Comparison of ENCODE assay signal across 17 mouse cellular contexts in the genomic region with DNA sequence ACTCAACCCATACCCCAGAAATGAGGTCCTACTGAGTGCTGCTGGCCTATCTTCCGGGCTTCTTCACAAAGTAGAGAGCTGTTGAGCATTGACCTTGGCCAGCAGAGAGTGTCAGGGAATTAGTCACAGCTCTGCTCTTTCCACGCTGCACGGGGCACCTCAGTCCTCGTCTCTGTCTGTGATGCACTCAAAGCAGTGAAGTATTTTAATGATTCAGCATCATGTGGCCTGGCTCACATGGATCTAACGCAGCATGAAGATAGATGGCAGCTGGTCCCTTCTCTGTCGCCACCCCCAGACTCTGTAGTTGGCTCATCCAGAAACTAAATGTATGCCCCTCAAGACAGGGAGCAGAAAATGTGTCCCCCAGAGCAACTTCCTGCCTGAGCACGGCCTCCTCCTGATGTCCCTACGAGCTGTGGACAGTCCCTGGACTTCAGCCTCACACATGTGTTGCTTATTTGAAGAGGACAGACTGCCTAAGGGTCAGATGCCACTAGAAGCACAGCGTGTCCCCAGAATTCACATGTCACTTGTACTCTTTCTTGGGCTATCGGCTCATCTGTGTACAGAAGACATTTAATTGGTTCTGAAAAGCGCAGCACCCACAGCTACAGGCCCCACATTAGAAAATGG.
DNase-seq lines count a peak whose midpoint lies in the region; ATAC-seq and TF ChIP-seq lines count a peak whose summit lies in the region.
"Had no signal": no experiment of that assay in that cellular context is flagged by ENCODE, and none has a peak within 500 bp of the region (broad histone marks: within the 10 kb centered on the region; RNA-seq: fewer than 3 reads in every experiment).

No protein-coding gene starts in this region.

- peaks cover 13% of the 10 kb centered on the region for H3K4me1 ChIP-seq in heart, embryonic 10.5 days
- H3K4me1 ChIP-seq in neural tube, embryonic 14.5 days (ENCODE audit: control insufficient read depth, insufficient read depth, low read length) = 0 out of 2 replicates have a peak, but pooled peaks cover 6% of the 10 kb centered on the region
- H3K4me1 ChIP-seq: lung, embryonic 15.5 days had no signal

- H3K27me3 ChIP-seq in heart, embryonic 10.5 days (ENCODE audit: insufficient read depth, poor library complexity, severe bottlenecking) = no peaks in the 10 kb centered on the region
- H3K27me3 ChIP-seq in Patski = no peaks in the 10 kb centered on the region
- H3K27me3 ChIP-seq in neural tube, embryonic 14.5 days (ENCODE audit: control insufficient read depth, insufficient read depth, low read length) = no peaks in the 10 kb centered on the region
- H3K27me3 ChIP-seq: lung, embryonic 15.5 days; midbrain, embryonic 15.5 days had no signal

- no peak for TF ChIP-seq CTCF in Patski (IDR thresholded peaks at IDR 0.05)

- peak overlapping the region; percentile 33; the same call in 1 of the 2 replicates for H3K27ac ChIP-seq in heart, embryonic 10.5 days
- H3K27ac ChIP-seq in neural tube, embryonic 14.5 days (ENCODE audit: low read depth, low read length) = no peak overlapping the region
- H3K27ac ChIP-seq: lung, embryonic 15.5 days; midbrain, embryonic 15.5 days; stomach, postnatal 0 days had no signal

- no peak for DNase-seq in heart, embryonic 10.5 days (ENCODE audit: low spot score)
- no peak for DNase-seq in heart, adult 11 months
- peak; percentile 27 for DNase-seq in lung, postnatal 36 days
- no peak for DNase-seq in lung, postnatal 4 days
- no peak for DNase-seq in Patski (ENCODE audit: low read depth, low spot score)
- DNase-seq in spleen, postnatal 36 days (ENCODE audit: low spot score in 2 of 2) = no peak
- DNase-seq: B cell, adult 2 months; cerebellum, postnatal 14 days; heart, postnatal 10 days; thymus, postnatal 25 days had no signal

- H3K36me3 ChIP-seq in heart, embryonic 10.5 days = no peaks in the 10 kb centered on the region
- no peaks in the 10 kb centered on the region for H3K36me3 ChIP-seq in neural tube, embryonic 14.5 days (ENCODE audit: control insufficient read depth, insufficient read depth, low read length)
- H3K36me3 ChIP-seq: lung, embryonic 15.5 days; midbrain, embryonic 15.5 days had no signal

- in situ Hi-C loops in Patski (cut with MboI; ENCODE audit: low pct_unique_long_range_greater_than_20kb) = no loop called here

- 72% methylated on average over 11 of the region's 11 CpGs for WGBS in heart, embryonic 10.5 days
- WGBS in neural tube, embryonic 14.5 days = 36% methylated on average over 11 of the region's 11 CpGs

- no peak overlapping the region for H3K4me3 ChIP-seq in heart, embryonic 10.5 days
- H3K4me3 ChIP-seq in neural tube, embryonic 14.5 days (ENCODE audit: low read depth, low read length) = no peak overlapping the region
- H3K4me3 ChIP-seq: lung, embryonic 15.5 days; midbrain, embryonic 15.5 days had no signal

- no peak overlapping the region for H3K4me2 ChIP-seq in neural tube, embryonic 14.5 days (ENCODE audit: low read depth, low read length)
- H3K4me2 ChIP-seq: liver, embryonic 11.5 days; lung, embryonic 15.5 days; midbrain, embryonic 15.5 days had no signal

- CTCF ChIA-PET in Patski (lab: Charles Lee) = interaction anchor here (2.0 kb wide), 1 partner anchor 49 kb away, joined by 4 read pairs; no protein-coding TSS in a partner anchor

- no peaks in the 10 kb centered on the region for H3K9me3 ChIP-seq in heart, embryonic 10.5 days
- H3K9me3 ChIP-seq in neural tube, embryonic 14.5 days (ENCODE audit: control insufficient read depth, low read length) = no peaks in the 10 kb centered on the region
- H3K9me3 ChIP-seq: lung, embryonic 15.5 days; midbrain, embryonic 15.5 days had no signal

- POLR2A ChIA-PET in Patski (lab: Charles Lee) = no interaction called here

- H3K9ac ChIP-seq in neural tube, embryonic 14.5 days (replicated peaks; ENCODE audit: low read depth, low read length) = no peak overlapping the region
- H3K9ac ChIP-seq: lung, embryonic 15.5 days; midbrain, embryonic 15.5 days had no signal

- ATAC-seq in Patski = peak; percentile 83
- peak; percentile 17; the same call in 1 of the 2 replicates for ATAC-seq in neural tube, embryonic 14.5 days (ENCODE audit: low read depth)
- ATAC-seq: forebrain, embryonic 14.5 days; inflammation-experienced regulatory T-cells, adult 6 months; midbrain, embryonic 15.5 days had no signal
